Mouse (Mus musculus) right cerebral cortex, adult 18-20 months (tissue): ENCODE results near the gene Psmd13.

Source experiments
- DNase-seq: peaks from one replicate; pipeline ENCODE4 v3.0.0; 2022; ENCODE audit warnings: mixed read lengths

Gene Psmd13

DNA sequence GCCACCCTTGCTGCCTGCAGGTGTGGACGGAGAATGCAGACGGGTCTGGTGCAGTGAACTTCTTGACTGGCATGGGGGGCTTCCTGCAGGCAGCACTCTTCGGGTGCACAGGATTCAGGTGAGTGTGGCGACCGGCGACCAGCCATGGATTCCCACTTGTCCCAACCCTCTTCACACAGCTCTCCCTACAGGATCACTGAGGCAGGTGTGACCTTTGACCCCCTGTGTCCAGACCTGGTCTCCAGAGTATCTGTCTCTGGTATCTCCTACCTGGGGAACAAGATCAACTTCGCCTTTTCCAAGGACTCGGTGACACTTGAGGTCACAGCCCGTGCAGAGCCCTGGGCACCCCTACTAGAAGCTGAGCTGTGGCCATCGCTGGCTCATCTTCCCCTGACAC, 64.5 kb downstream of the Psmd13 start:
- no peak for DNase-seq

DNA sequence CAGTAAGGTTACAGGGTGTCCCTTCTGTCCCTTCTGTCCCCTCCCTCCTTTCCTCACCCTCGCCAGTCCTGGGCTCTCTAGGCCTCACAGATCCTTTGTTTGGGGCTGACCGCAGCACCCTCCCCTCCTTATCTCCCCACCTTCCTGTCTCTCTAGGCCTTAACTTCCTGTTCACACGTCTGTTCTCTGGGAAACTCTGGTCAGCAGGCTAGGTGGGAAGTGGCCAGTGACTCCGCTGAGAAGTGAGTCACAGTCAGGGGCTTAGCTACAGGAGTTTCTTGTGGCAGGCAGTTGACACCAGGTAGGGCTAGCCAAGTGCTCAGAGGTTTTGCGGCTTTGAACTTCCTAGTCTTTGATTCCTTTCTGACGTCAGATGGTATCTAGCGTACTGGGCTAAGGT, 65.2 kb downstream of the Psmd13 start:
- DNase-seq, result no peak

DNA sequence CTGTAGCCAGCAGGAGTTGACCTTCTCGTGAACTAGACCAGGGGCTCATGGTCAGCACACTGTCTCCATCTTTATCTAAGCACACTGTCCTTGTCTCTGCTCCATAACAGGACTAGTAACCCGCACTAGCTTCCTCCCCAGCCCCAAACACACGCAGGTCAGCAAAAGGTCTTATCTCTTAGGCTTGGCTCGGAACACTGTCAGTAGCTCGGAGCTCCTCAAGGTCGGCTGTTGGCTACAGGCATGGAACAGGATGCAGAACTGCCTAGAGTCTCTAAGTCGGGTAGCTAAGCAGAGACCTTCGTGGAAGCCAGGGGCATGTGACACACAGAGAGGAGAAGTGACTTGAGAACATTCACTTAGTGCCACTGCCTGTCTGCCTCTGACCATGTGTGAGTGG, 66.4 kb downstream of the Psmd13 start:
- no peak for DNase-seq
